Mouse (Mus musculus) brain, embryonic 18.5 days (tissue): Measurements from ENCODE around the gene Sugp1.
"Not testable (repeated sequence)": the region's sequence is repeated elsewhere in the genome, so short reads cannot be mapped to it uniquely, and the experiment has no call there.

Source experiments
- DNase-seq: peaks from one replicate; pipeline ENCODE4 v3.0.0-alpha.2; 2012; ENCODE audit warnings: low read depth, low spot score

The Sugp1 gene

GRCm38 (mm10) chr8:70043996-70044395 lies 1.4 kb downstream of the Sugp1 start:
- no peak for DNase-seq

GRCm38 (mm10) chr8:70049662-70050061 lies 7.0 kb downstream of the Sugp1 start:
- DNase-seq = no peak

GRCm38 (mm10) chr8:70050434-70050833 lies 7.8 kb downstream of the Sugp1 start:
- not testable (repeated sequence) for DNase-seq

GRCm38 (mm10) chr8:70057721-70058120 lies 15.1 kb downstream of the Sugp1 start:
- no peak for DNase-seq

GRCm38 (mm10) chr8:70071836-70072440 lies 29.3 kb downstream of the Sugp1 start:
- no peak for DNase-seq

- no peak for DNase-seq
Observed at GRCm38 (mm10) chr8:70072441-70073069, 29.9 kb downstream of the Sugp1 start, which contains the start of gene Tm6sf2. Gene Tm6sf2, plus strand, starts transcription at chr8:70072924.

GRCm38 (mm10) chr8:70073120-70073519 lies 30.5 kb downstream of the Sugp1 start:
- no peak for DNase-seq

GRCm38 (mm10) chr8:70073682-70074081 lies 31.1 kb downstream of the Sugp1 start:
- no peak for DNase-seq

- DNase-seq = no peak
Observed at GRCm38 (mm10) chr8:70081976-70082375, 39.4 kb downstream of the Sugp1 start.

GRCm38 (mm10) chr8:70083285-70083684 lies 40.7 kb downstream of the Sugp1 start, which contains the start of gene Hapln4:
Gene Hapln4, plus strand, starts transcription at chr8:70083457.
- no peak for DNase-seq

GRCm38 (mm10) chr8:70084191-70085065 lies 41.8 kb downstream of the Sugp1 start:
- DNase-seq = no peak

GRCm38 (mm10) chr8:70086151-70086550 lies 43.5 kb downstream of the Sugp1 start:
- DNase-seq = no peak

GRCm38 (mm10) chr8:70087237-70087636 lies 44.6 kb downstream of the Sugp1 start:
- DNase-seq = no peak

GRCm38 (mm10) chr8:70087836-70088650 lies 45.4 kb downstream of the Sugp1 start:
- peak; percentile 26 for DNase-seq

GRCm38 (mm10) chr8:70089296-70089960 lies 46.8 kb downstream of the Sugp1 start:
- peak; percentile 16 for DNase-seq

- DNase-seq = no peak
Observed at GRCm38 (mm10) chr8:70092786-70093185, 50.2 kb downstream of the Sugp1 start.

- DNase-seq = no peak
Observed at GRCm38 (mm10) chr8:70099276-70099675, 56.7 kb downstream of the Sugp1 start.

- DNase-seq = no peak
Observed at GRCm38 (mm10) chr8:70100241-70100640, 57.6 kb downstream of the Sugp1 start.

- DNase-seq = no peak
Observed at GRCm38 (mm10) chr8:70104506-70104905, 61.9 kb downstream of the Sugp1 start.

GRCm38 (mm10) chr8:70104922-70105321 lies 62.3 kb downstream of the Sugp1 start:
- no peak for DNase-seq

- DNase-seq = no peak
Observed at GRCm38 (mm10) chr8:70110451-70110850, 67.8 kb downstream of the Sugp1 start.
